Mouse (Mus musculus) adrenal gland, adult (tissue): ENCODE measurements around the gene Otulin.
A peak's percentile ranks its signal among the peaks of the same experiment; 100 is the strongest.

Experiments used
- DNase-seq, 2 experiments: peaks; one replicate each; pipeline ENCODE4 v3.0.0; 2022 to 2023; ENCODE audit warnings: low spot score in 1 of 2; ENCODE audit not compliant: inconsistent age in 2 of 2

The Otulin gene

GRCm38 (mm10) chr15:27552129-27552700, 78.3 kb downstream of the Otulin start:
- no peak for DNase-seq

- no peak for DNase-seq
These were observed 79.1 kb downstream of the Otulin start for GRCm38 (mm10) chr15:27551117-27552114.

- DNase-seq, result no peak
These were observed 80.0 kb downstream of the Otulin start for GRCm38 (mm10) chr15:27550358-27550992.

GRCm38 (mm10) chr15:27549878-27550277, 80.6 kb downstream of the Otulin start:
- no peak for DNase-seq

GRCm38 (mm10) chr15:27549071-27549470, 81.4 kb downstream of the Otulin start:
- no peak for DNase-seq

GRCm38 (mm10) chr15:27548110-27548509, 82.4 kb downstream of the Otulin start:
- no peak for DNase-seq

GRCm38 (mm10) chr15:27545203-27545602, 85.3 kb downstream of the Otulin start:
- no peak for DNase-seq

- peak; percentile 38 to 66 for DNase-seq
These were observed 90.7 kb downstream of the Otulin start for GRCm38 (mm10) chr15:27539745-27540144.

GRCm38 (mm10) chr15:27537519-27538223, 92.8 kb downstream of the Otulin start:
- DNase-seq, result peak in 1 of 2 experiments; percentile 44

GRCm38 (mm10) chr15:27536771-27537170, 93.7 kb downstream of the Otulin start:
- DNase-seq, result peak in 1 of 2 experiments; percentile 63

GRCm38 (mm10) chr15:27536186-27536585, 94.3 kb downstream of the Otulin start:
- DNase-seq, result no peak

- no peak for DNase-seq
These were observed 94.8 kb downstream of the Otulin start for GRCm38 (mm10) chr15:27535681-27536080.

GRCm38 (mm10) chr15:27533036-27533435, 97.5 kb downstream of the Otulin start:
- no peak for DNase-seq

GRCm38 (mm10) chr15:27530023-27530422, 100.5 kb downstream of the Otulin start:
- DNase-seq, result no peak

- DNase-seq, result no peak
These were observed 101.6 kb downstream of the Otulin start for GRCm38 (mm10) chr15:27528896-27529295.

- peak in 1 of 2 experiments; percentile 59 for DNase-seq
These were observed 105.1 kb downstream of the Otulin start for GRCm38 (mm10) chr15:27525233-27526005.

GRCm38 (mm10) chr15:27519857-27520256, 110.6 kb downstream of the Otulin start:
- DNase-seq, result no peak

GRCm38 (mm10) chr15:27518026-27518425, 112.5 kb downstream of the Otulin start:
- no peak for DNase-seq

- DNase-seq, result no peak
These were observed 113.6 kb downstream of the Otulin start for GRCm38 (mm10) chr15:27516927-27517326.

- DNase-seq, result no peak
These were observed 121.5 kb downstream of the Otulin start for GRCm38 (mm10) chr15:27508982-27509381.
